Mouse (Mus musculus): ENCODE data around the gene Larp4b. TPM values are rescaled to one million over a fixed set of nuclear protein-coding genes. Genes with fewer than 3 reads are reported as not detected.
A peak's percentile ranks its signal among the peaks of the same experiment; 100 is the strongest.

The Larp4b gene
- polyA plus RNA-seq, 1 experiment from 2014 or later = 38.3 TPM

DNA sequence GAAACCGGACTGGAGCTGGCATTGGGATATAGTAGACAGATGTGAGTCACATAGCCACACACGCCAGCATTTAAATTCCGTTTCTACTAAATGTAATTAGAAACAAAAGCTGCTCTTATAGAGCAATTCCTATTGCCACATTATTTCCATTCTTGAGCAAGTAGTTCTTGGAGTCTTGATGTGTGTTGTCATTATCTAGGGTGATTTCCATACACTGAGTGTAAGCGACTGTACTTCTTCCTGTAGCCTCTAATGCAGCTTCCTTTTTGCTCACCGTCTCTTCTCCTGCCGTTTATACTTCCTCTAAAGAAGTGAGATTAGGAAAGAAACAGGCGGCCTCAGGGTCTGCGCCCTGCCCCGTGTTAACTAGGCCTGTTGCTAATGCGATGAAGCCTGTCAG is 65.6 kb downstream of the Larp4b start:
- no peak for ATAC-seq
- H3K27ac ChIP-seq = no peak overlapping the region
- no peaks in the 10 kb centered on the region for H3K9me3 ChIP-seq
- H3K4me2 ChIP-seq (replicated peaks) = no peak overlapping the region
- H3K4me3 ChIP-seq (replicated peaks) = no peak overlapping the region
- no peaks in the 10 kb centered on the region for H3K27me3 ChIP-seq (replicated peaks)
- H3K9ac ChIP-seq = no peak overlapping the region
- H3K4me1 ChIP-seq (replicated peaks) = no peaks in the 10 kb centered on the region
- peaks cover 22% of the 10 kb centered on the region for H3K36me3 ChIP-seq
- WGBS = 85% methylated on average over 10 of the region's 10 CpGs

DNA sequence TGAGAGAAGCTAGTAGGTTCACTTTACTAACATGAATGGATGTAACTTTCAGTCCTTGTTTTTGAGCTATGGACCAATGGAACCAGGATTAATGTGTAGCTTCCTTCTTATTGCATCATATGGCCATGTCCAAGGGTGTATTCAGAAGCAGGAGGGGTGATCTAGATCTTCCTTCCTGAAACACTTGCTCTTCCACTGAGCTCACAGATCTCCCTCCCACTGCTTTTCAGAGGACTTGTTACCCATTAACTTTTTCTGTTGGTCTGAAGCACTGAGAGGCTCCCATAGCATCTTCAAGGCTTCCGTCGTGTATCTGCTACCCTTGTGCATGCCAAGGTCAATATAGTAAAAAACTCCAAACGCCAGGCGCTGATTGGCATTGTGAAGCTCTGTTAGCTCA is 69.2 kb downstream of the Larp4b start:
- 85% methylated on average over 4 of the region's 4 CpGs for WGBS

DNA sequence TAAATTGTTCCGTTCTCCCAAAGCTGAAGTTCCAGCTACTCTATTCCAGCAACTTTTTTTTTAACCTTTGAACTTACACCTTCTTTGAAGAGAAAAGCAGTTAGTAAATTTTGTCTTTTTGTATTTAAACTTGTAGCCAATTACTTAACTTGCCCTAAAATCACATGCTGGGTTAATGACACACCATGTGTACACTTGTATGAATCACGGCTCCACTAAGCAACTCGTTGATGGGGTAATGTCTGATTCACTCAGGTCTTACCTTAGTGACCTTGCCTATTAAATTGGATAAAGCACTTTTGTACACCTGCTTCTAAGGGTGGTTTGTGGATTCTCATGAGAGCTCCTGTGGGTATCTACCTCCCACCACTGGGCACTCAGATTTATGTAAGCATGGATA is 74.2 kb downstream of the Larp4b start:
- ATAC-seq = peak; percentile 38; the same call in 1 of the 2 replicates
- no peak overlapping the region for H3K9ac ChIP-seq
- H3K36me3 ChIP-seq = peaks cover 33% of the 10 kb centered on the region; the same call in 1 of the 2 replicates
- H3K27me3 ChIP-seq (replicated peaks) = no peaks in the 10 kb centered on the region
- 67% methylated on average over 3 of the region's 3 CpGs for WGBS
- H3K4me2 ChIP-seq (replicated peaks) = no peak overlapping the region
- no peak overlapping the region for H3K4me3 ChIP-seq (replicated peaks)
- H3K4me1 ChIP-seq (replicated peaks) = no peaks in the 10 kb centered on the region
- no peaks in the 10 kb centered on the region for H3K9me3 ChIP-seq
- H3K27ac ChIP-seq = no peak overlapping the region

More for the DNA sequence above, 69.2 kb downstream of the Larp4b start:
- ATAC-seq = peak; percentile 76
- Histone ChIP-seq H3K4me1 (replicated peaks) (no peaks in the 10 kb centered on the region), H3K27me3 (replicated peaks) (no peaks in the 10 kb centered on the region), H3K9ac (no peak overlapping the region), H3K27ac (no peak overlapping the region), H3K4me3 (replicated peaks) (no peak overlapping the region), H3K9me3 (no peaks in the 10 kb centered on the region), H3K36me3 (peaks cover 20% of the 10 kb centered on the region), H3K4me2 (replicated peaks) (no peak overlapping the region)

DNA sequence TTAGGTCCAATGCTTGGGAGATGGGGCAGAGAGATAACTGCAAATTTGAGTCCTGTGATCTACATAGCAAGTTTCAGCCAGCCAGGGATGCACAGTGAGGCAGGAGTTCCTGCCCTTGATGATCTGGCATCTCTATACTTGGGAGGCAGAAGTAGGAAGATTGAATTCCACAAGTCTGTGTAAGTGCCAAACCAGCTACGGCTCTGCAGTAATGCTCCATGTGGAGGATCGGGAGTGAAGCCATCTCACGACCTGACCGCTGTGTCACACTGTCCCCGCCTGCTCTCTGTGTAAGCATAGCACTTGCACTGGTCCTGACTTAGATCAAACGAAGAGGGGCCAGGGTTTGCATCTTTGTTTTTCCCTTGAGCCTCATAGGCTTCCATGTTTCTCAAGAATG is 75.9 kb downstream of the Larp4b start:
- Histone ChIP-seq H3K9me3 (no peaks in the 10 kb centered on the region), H3K4me1 (replicated peaks) (no peaks in the 10 kb centered on the region), H3K27ac (no peak overlapping the region), H3K36me3 (peaks cover 34% of the 10 kb centered on the region; the same call in 1 of the 2 replicates), H3K4me2 (replicated peaks) (no peak overlapping the region), H3K9ac (no peak overlapping the region), H3K27me3 (replicated peaks) (no peaks in the 10 kb centered on the region), H3K4me3 (replicated peaks) (no peak overlapping the region)
- no peak for ATAC-seq
- WGBS = 89% methylated on average over 6 of the region's 6 CpGs

DNA sequence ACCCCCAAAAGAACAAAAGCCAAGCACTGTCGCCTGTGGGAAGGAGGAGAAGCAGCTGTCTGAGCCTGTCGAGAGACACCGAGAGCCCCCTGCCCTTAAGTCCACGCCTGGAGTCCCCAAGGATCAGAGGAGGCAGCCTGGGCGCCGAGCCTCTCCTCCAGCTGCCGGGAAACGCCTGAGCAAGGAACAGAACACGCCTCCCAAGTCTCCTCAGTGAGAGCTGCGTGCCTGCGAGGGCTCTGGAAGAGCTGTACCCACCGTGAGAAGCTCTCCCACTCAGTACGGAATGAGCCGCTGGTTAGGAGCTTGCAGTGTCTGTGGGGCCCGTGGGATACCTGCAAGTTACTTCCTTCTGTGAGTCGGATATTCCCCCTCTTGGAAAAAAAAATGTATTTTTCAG is 77.0 kb downstream of the Larp4b start:
- no peaks in the 10 kb centered on the region for H3K27me3 ChIP-seq (replicated peaks)
- WGBS = 83% methylated on average over 16 of the region's 16 CpGs

DNA sequence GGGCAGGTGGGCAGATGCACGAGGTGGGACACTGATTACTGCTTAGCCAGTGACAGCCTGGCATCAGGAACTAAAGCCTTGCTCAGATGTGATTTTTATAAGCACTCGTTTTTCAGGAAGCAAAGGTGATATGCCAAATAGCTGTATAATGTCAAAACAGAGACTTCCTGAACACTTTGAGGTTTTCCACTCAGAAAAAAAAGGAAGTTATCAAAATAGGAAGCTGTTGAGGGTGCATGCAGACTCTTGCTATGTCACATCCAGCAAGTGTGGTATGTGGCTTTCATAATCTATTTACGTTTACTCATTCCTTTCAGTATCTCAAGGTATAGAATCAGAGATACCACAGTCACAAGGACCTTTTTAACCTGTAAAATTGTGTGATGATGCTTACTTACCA is 79.7 kb downstream of the Larp4b start:
- no peaks in the 10 kb centered on the region for H3K27me3 ChIP-seq (replicated peaks)
- no peak overlapping the region for H3K9ac ChIP-seq
- H3K27ac ChIP-seq = no peak overlapping the region
- no peak for ATAC-seq
- WGBS = 71% methylated on average over 3 of the region's 3 CpGs
- H3K4me1 ChIP-seq (replicated peaks) = no peaks in the 10 kb centered on the region
- no peak overlapping the region for H3K4me3 ChIP-seq (replicated peaks)
- H3K9me3 ChIP-seq = no peaks in the 10 kb centered on the region
- peaks cover 25% of the 10 kb centered on the region; the same call in 1 of the 2 replicates for H3K36me3 ChIP-seq
- H3K4me2 ChIP-seq (replicated peaks) = no peak overlapping the region

More for the DNA sequence above, 77.0 kb downstream of the Larp4b start:
- H3K4me2 ChIP-seq (replicated peaks) = no peak overlapping the region
- H3K9ac ChIP-seq = no peak overlapping the region
- no peaks in the 10 kb centered on the region for H3K9me3 ChIP-seq
- H3K4me3 ChIP-seq (replicated peaks) = no peak overlapping the region
- no peaks in the 10 kb centered on the region for H3K4me1 ChIP-seq (replicated peaks)
- H3K27ac ChIP-seq = no peak overlapping the region
- peaks cover 37% of the 10 kb centered on the region; the same call in 1 of the 2 replicates for H3K36me3 ChIP-seq
- ATAC-seq = no peak

DNA sequence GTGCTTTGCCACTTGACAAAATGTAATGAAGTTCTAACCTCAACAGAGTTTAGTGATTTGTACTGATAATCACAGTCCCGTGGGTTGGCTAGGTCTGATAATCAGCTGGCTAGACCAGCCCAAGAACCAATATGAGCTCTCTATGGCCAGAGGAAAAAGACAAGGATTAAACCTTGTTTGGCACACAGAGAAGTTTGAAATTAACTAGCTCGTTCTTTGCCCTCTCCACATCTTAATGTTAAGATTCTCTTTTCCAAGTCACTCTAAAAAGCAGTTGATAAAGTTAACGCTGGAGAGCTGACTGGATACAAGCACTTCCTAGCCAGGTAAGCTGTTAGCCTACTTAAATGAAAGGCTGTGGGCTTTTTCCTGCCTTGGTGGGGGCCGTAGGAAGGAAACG is 81.5 kb downstream of the Larp4b start:
- Histone ChIP-seq H3K27me3 (replicated peaks) (no peaks in the 10 kb centered on the region), H3K27ac (no peak overlapping the region), H3K4me3 (replicated peaks) (no peak overlapping the region), H3K4me1 (replicated peaks) (no peaks in the 10 kb centered on the region), H3K9ac (no peak overlapping the region), H3K36me3 (peaks cover 12% of the 10 kb centered on the region; the same call in 1 of the 2 replicates), H3K4me2 (replicated peaks) (no peak overlapping the region), H3K9me3 (no peaks in the 10 kb centered on the region)
- WGBS = 89% methylated on average over 5 of the region's 5 CpGs
- ATAC-seq = no peak

DNA sequence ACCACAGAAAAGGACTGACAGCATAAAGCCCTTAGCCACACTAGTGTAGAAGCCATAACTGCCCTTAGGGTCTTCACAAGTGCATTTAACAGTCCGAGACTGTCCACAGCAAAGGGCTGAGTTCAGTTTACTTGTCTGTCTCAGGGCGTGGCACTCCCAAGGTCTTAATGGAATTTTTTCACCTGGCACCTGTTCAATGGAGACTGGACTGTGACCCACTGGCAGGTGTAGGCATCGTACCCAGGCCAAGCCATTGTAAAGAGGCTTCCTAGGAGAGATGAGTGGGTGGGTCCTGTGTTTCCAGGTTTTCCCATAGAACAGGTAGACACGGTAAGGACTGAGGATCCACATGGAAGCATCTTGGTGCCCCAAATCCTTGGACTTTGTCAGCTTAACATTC is 84.6 kb downstream of the Larp4b start:
- peaks cover 5% of the 10 kb centered on the region; the same call in 1 of the 2 replicates for H3K36me3 ChIP-seq
- H3K27ac ChIP-seq = no peak overlapping the region
- H3K9me3 ChIP-seq = no peaks in the 10 kb centered on the region
- ATAC-seq = 0 out of 2 replicates have a peak, but pooled peaks have one; percentile 22
- H3K4me2 ChIP-seq (replicated peaks) = no peak overlapping the region
- no peaks in the 10 kb centered on the region for H3K4me1 ChIP-seq (replicated peaks)
- H3K27me3 ChIP-seq (replicated peaks) = no peaks in the 10 kb centered on the region
- H3K9ac ChIP-seq = no peak overlapping the region
- no peak overlapping the region for H3K4me3 ChIP-seq (replicated peaks)
- WGBS = 76% methylated on average over 4 of the region's 4 CpGs

DNA sequence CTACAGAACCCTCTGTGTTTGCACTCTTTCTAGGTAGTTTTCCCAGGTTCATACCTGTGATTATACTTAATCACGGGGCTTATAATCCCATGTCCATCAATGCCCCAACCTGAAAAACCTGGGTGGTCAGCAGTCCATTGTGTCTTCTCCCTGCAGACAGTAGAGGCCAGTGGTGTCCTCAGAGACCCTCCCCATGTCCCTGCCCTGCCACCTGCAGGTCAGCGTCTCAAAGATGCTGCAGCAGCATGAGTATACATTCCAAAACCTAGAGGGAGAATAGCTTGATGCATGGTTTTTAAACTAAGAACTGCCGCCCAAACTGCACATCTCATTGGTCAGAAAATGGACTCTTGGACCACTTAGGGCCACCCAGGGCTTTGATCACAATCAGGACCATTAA is 85.0 kb downstream of the Larp4b start:
- ATAC-seq = no peak
- H3K4me3 ChIP-seq (replicated peaks) = no peak overlapping the region
- 0 out of 2 replicates have a peak, but pooled peaks cover 3% of the 10 kb centered on the region for H3K36me3 ChIP-seq
- no peaks in the 10 kb centered on the region for H3K27me3 ChIP-seq (replicated peaks)
- no peak overlapping the region for H3K4me2 ChIP-seq (replicated peaks)
- no peaks in the 10 kb centered on the region for H3K4me1 ChIP-seq (replicated peaks)
- no peaks in the 10 kb centered on the region for H3K9me3 ChIP-seq
- WGBS = 62% methylated on average over 3 of the region's 3 CpGs
- H3K27ac ChIP-seq = no peak overlapping the region
- no peak overlapping the region for H3K9ac ChIP-seq

DNA sequence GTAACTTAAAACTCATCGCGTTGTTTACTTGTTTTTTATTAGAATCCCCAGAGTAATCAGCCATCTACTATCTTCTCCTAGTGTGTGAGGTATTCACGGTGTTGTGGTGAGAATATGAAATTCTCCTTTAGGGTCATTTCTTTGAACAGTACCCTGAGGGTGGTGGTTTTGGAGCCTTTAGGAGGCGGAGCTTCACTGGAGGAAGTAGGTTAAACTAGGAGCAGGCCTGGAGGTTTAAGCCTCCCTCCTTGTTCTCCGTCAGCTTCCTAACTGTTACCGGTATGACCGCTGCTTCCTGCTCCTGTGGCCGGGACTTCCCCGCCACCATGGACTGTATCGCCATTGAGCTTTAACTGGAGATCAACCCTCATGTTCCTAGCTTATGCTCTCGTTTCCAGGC is 86.5 kb downstream of the Larp4b start:
- H3K27ac ChIP-seq = no peak overlapping the region
- H3K9me3 ChIP-seq = no peaks in the 10 kb centered on the region
- 53% methylated on average over 11 of the region's 11 CpGs for WGBS
- H3K4me2 ChIP-seq (replicated peaks) = no peak overlapping the region
- H3K9ac ChIP-seq = no peak overlapping the region
- no peak for ATAC-seq
- 0 out of 2 replicates have a peak, but pooled peaks cover 3% of the 10 kb centered on the region for H3K36me3 ChIP-seq
- no peak overlapping the region for H3K4me3 ChIP-seq (replicated peaks)
- H3K4me1 ChIP-seq (replicated peaks) = no peaks in the 10 kb centered on the region
- no peaks in the 10 kb centered on the region for H3K27me3 ChIP-seq (replicated peaks)

DNA sequence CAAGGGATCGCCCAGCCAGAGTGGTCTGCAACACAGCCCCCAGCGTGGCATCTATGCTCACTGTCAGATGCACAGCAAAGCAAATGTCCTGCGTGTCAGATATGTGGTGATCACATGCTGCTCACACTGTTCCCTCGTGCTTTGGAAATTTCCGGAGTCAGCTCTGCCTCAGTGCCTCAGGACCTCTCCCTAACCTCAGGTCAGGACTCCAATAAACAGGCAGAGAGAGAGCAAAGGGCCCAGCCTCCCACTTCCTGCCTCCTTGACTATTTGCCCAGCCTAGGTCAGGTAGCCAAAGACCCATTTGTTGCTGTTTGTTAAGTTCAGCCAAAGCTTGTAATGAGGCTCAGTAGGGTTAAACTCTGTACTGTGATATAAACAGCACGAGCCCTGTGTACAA is 87.4 kb downstream of the Larp4b start:
- Histone ChIP-seq H3K9ac (no peak overlapping the region), H3K36me3 (no peaks in the 10 kb centered on the region), H3K4me1 (replicated peaks) (no peaks in the 10 kb centered on the region), H3K4me3 (replicated peaks) (no peak overlapping the region), H3K27ac (no peak overlapping the region), H3K27me3 (replicated peaks) (no peaks in the 10 kb centered on the region), H3K9me3 (no peaks in the 10 kb centered on the region), H3K4me2 (replicated peaks) (no peak overlapping the region)
- 68% methylated on average over 6 of the region's 6 CpGs for WGBS
- no peak for ATAC-seq

DNA sequence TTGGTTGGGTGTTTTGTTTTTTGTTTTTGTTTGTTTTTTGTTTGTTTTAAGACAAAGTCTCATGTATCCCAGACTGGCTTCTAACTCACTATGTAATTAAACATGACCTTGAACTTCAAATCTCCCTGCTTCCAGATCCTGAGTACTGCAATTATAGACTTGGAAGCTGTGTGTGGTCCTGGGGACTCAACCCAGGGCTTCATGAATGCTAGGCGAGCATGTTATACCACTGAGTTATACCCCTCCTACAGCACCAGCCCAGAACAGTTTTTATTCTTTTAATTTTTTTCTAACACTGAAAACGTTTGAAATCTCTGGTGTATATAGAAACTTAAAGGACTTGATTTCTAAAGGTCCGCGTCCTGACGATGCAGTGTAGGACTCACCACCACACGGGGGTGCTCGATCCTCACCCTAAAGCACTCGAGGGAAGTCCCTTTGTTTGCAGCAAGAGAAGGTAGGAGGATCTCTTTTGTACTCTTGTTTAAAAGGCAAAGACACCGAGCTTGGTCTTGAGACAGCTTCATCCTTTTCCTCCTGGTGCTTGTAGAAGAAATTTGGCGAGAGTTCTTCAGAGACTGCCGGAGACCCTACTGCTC is 88.1 kb downstream of the Larp4b start:
- H3K4me2 ChIP-seq (replicated peaks) = no peak overlapping the region
- H3K27me3 ChIP-seq (replicated peaks) = no peaks in the 10 kb centered on the region
- peak; percentile 45 for ATAC-seq
- H3K4me1 ChIP-seq (replicated peaks) = no peaks in the 10 kb centered on the region
- no peaks in the 10 kb centered on the region for H3K9me3 ChIP-seq
- H3K36me3 ChIP-seq = no peaks in the 10 kb centered on the region
- no peak overlapping the region for H3K4me3 ChIP-seq (replicated peaks)
- 11% methylated on average over 11 of the region's 11 CpGs for WGBS
- no peak overlapping the region for H3K9ac ChIP-seq
- no peak overlapping the region for H3K27ac ChIP-seq

DNA sequence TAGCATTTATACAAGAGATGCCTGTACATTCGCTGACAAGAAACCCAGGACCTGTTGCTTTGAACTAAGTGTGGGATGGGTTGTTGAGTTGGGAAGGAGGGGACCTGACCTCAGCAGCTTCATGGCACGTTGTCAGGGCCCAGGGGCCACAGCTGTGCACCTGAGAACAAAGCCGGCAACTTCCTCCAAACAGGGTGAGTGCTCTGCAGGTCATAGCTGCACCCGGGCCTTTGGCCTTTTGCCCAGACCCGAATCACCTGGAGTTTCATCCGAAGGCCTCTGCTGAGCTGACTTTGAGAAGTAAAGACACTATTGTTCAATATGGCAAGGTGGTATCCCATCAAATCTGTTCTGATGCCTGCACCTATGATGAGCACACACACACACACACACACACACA is 90.6 kb downstream of the Larp4b start:
- Histone ChIP-seq H3K4me3 (replicated peaks) (no peak overlapping the region), H3K27me3 (replicated peaks) (no peaks in the 10 kb centered on the region), H3K36me3 (no peaks in the 10 kb centered on the region), H3K27ac (no peak overlapping the region), H3K9me3 (no peaks in the 10 kb centered on the region), H3K4me1 (replicated peaks) (no peaks in the 10 kb centered on the region), H3K9ac (no peak overlapping the region), H3K4me2 (replicated peaks) (no peak overlapping the region)
- WGBS = 82% methylated on average over 6 of the region's 6 CpGs
- no peak for ATAC-seq
